Mouse (Mus musculus) adrenal gland, postnatal 10 days (tissue): ENCODE results near the gene Klhdc8a. TPM values are rescaled to one million over a fixed set of nuclear protein-coding genes. Genes with fewer than 3 reads are reported as not detected.
A peak's percentile ranks its signal among the peaks of the same experiment; 100 is the strongest.
"Not testable (repeated sequence)": the region's sequence is repeated elsewhere in the genome, so short reads cannot be mapped to it uniquely, and the experiment has no call there.

Experiments used
- DNase-seq: peaks from one replicate; pipeline ENCODE4 v3.0.0; 2021; ENCODE audit warnings: mixed read lengths
- long read RNA-seq, 2 experiments: library from polyadenylated mRNA; stranded (forward); transcript quantifications; one replicate each; pipeline ENCODE4 v2.0.0; 2021
- total RNA-seq, 2 experiments: library from RNA; stranded (reverse); gene quantifications; 2 replicates each; pipeline ENCODE4 v1.2.3; 2021

The Klhdc8a gene
- 10 to 100 TPM; 56.5 to 69.6 TPM for total RNA-seq
- long read RNA-seq, experiment 1, full-length matches to known transcripts = 208 of 251 reads
- long read RNA-seq, experiment 1, partial matches to known transcripts = 22 of 251 reads
- long read RNA-seq, experiment 1, other reads (novel, unspliced or antisense) = 21 of 251 reads
- long read RNA-seq, experiment 2, full-length matches to known transcripts = 93 of 117 reads
- long read RNA-seq, experiment 2, partial matches to known transcripts = 15 of 117 reads
- long read RNA-seq, experiment 2, other reads (novel, unspliced or antisense) = 9 of 117 reads

DNA sequence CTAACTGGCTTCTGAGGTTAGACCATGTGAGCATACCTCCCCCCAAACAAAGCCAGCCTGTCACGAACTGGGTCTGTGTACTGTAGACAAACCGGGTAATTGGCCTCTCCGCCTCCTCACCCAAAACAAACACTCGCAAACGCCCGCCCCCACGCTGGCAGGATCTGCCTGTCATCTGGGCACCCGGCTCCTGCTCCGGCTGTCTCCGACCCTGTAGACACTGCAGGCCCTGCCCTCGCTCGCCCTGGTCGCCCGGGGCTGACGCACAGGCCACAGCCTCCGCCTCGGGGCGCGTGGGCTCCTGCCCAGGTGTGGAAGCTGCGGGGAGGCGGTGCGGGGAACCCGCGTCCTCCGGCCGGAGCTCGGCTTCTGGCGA is at the start of gene Klhdc8a:
Klhdc8a (plus strand) TSS at position 202 of the 376 bp plus-strand sequence.
- peak; percentile 89 for DNase-seq

GRCm38 (mm10) chr1:132254467-132254866 is 44.0 kb upstream of the Klhdc8a start:
- DNase-seq = no peak

- DNase-seq = no peak
Measured at GRCm38 (mm10) chr1:132260331-132260730, 38.1 kb upstream of the Klhdc8a start.

GRCm38 (mm10) chr1:132261058-132261457 is 37.4 kb upstream of the Klhdc8a start:
- no peak for DNase-seq

DNA sequence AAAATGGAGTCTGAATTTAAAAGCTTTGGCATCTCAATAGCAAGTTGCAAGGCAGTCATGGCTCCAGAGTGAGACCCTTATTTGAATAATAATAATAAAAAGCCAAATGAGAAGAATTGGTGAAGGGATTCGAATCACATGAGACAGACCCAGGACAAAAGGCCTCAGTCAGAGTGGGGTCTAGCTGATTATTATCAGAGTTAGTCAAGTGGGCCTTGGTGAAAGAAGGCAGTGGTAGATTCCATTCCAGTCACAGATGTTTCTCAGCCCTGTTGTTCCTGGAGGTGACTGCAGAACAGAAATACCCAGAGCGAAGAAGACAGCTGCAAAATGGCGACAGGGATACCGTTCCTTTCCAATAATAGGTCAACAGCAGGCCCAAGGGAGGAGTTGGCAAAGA is 34.8 kb upstream of the Klhdc8a start:
- DNase-seq = no peak

DNA sequence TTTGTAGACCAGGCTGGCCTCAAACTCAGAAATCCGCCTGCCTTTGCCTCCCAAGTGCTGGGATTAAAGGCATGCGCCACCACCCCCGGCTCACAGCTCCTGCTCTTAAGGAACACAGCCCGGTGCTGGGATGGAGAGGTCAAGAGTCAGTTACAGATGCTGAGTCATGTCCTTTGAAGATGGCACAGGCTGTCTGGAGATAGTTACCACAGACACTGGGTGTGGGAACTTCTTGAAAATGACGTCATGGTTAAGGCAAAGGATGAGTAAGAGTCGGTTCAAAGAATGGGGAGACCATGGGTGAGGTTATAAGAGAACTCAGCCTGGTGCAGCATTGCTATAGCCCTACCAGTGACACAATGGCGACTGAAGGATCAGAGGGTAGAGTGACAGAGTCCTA is 33.8 kb upstream of the Klhdc8a start:
- no peak for DNase-seq

- DNase-seq = no peak
Measured at GRCm38 (mm10) chr1:132265211-132265859, 33.1 kb upstream of the Klhdc8a start.

DNA sequence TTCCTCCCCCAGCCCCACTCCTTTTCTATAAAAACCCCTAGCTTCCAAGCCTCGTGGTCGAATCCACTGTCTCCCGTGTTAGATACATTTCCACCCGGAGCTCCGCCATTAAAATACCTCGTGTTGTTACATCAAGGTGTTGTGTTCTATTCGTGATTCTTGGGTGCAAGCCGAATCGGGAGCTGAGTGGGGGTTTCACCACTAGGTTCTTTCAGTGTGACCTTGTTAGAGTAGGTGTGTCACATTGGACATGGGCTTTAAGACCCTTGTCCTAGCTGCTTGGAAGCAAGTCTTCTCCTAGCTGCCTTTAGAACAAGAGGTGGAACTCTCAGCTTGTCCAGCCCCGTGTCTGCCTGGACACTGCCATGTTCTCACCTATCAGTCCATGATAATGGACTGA is 32.5 kb upstream of the Klhdc8a start:
- no peak for DNase-seq

DNA sequence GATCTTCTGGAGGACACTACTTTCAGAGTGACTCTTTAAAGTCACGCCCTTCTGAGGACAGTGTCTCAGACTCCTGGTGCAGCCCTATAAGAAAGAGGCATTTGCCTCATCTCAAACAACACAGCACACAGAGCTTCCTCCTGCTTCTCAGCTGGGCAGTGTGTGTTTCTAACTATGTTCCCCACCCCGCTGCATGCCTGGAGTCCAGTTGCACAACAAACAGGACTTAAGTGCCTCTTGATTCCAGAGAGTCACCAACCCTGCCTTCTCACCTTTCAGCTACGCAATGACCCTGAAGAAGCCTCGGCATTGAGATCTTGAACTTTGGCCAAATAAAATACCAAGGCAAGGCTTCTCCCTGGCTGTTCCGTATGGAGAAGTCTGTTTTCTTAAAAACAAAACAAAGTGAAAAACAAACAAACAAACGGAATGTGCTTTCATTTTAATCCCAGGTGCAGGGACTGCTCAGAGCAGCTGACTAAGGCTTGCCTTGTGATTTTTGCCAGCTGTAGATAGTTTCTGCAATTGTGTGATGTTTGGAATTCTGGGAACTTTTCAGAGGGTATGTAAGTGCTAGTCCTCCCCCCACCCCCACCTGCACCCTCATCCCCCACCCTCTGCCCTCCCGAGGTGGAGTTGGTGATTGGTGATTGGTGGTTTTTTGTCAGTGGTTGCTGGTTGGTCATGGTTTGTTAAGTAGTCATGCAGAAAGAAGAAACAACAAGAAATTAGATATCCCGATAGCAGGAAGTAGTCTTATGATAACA is 31.5 kb upstream of the Klhdc8a start:
- DNase-seq = peak; percentile 40

GRCm38 (mm10) chr1:132267959-132268358 is 30.5 kb upstream of the Klhdc8a start:
- DNase-seq = no peak

DNA sequence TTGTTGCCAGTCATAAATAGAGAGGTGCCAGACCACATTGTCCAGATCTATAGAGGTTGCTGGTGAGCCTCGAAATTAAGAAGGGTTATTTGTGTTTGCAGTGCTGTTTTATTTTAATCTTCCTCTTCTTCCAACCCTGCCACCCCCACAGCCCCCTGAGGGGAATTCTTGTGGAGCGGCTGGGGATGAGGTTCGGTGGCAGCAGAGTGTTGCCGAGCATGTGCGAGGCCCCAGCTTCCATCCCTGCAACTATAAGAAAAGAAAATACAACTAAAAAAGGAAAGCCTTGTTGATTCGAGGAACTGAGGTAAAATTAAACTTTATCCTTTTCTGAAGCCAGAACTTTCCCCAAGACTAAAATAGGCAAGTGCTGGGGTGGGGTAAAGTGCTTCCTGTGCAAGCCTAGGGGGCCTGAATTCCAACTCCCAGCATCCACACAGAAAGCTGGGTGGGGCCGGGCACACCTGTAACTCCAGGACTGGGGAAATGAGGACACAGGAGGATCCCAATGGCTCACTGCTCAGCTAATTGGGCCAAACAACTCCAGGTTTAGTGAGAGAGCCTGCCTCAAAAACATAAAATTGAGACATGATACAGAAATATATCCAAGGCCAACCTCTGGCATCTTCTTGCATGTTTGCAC is 29.9 kb upstream of the Klhdc8a start:
- DNase-seq = no peak

- no peak for DNase-seq
Measured at GRCm38 (mm10) chr1:132271237-132271636, 27.2 kb upstream of the Klhdc8a start.

GRCm38 (mm10) chr1:132276694-132277093 is 21.7 kb upstream of the Klhdc8a start:
- no peak for DNase-seq

- peak; percentile 78 for DNase-seq
Measured at GRCm38 (mm10) chr1:132277124-132277523, 21.3 kb upstream of the Klhdc8a start.

DNA sequence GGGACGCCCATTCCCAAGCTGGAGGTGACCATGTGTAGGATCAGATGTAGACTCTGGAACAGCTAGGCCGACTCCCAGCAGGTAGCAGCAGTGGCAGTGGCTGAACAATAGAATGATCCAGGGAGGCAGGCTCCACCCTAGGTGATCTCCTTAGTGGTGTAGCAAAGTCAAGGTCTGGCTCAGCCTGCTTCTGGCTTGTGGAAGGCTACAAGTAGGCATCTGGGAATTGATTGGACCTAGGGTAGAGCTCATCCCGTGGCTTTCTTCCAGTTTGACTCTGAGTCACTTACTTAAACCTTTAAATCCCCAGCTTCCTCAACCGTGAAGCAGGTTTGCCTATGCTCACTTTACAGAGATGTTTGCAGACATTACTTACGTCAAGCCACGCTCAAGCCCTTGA is 17.8 kb upstream of the Klhdc8a start:
- not testable (repeated sequence) for DNase-seq

DNA sequence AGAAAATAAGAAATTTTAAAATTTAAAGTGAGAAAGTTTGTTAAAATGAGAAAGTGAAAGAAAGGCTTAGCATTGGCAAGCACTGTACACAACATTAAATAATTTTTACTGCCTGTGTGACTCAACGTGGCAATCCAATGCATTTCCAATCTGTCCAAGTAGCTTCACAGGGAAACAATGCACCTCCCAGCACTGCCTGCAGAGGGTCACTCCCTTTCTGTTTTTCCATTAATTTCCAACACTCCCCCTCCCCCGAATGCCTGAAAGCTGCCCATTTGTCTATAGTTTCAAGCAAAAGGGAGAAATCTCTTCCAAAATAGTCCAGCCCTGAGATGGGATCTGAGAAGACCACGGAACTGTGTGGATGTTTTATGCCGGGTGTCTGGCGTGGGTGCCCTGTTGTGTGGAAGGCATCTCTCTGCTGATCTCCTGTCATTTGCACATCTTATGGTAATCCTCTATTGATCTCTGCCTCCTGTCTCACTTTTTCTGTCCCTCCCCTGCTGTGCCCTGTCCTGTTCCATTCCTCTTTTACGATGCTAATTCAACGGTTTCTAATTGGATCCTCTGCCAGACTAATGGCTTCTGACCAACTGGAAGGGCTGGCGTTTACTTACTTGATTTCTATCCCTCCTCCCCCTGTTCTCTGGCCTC is 16.8 kb upstream of the Klhdc8a start:
- DNase-seq = no peak

DNA sequence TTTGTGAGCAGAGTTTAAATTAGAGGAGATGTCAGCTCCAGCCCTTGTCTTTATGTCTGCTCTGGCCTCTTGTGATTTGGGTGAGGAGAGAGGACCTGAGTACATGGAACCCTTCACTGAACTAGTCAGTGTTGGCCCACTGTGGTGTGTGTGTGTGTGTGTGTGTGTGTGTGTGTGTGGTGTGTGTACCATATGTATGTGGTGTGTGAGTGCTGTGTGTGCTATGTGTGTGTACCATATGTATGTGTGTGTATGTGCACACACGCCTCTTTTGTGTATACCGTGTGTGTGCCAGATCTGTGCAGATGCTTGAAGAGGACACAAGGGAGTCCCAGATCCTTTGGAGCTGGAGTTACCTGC is 16.3 kb upstream of the Klhdc8a start:
- no peak for DNase-seq

DNA sequence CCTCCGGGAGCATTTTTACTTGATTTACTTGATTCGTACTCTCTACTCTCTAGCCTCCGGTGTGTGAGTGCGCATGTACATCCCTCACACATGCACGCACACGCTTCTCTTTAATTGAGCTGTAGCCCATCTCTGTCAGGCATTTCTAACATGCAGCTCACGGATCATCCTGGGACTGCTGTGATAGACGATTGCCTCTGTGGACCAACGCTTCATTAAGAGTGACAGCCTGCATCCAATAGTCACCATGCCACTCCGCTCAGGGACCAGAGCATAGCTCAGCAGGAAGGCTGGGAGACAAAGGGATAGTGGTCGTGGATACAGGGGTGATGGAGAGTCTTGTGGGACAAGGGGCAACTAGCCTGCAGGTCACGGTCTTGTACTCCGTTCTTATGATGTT is 15.4 kb upstream of the Klhdc8a start:
- DNase-seq = no peak

DNA sequence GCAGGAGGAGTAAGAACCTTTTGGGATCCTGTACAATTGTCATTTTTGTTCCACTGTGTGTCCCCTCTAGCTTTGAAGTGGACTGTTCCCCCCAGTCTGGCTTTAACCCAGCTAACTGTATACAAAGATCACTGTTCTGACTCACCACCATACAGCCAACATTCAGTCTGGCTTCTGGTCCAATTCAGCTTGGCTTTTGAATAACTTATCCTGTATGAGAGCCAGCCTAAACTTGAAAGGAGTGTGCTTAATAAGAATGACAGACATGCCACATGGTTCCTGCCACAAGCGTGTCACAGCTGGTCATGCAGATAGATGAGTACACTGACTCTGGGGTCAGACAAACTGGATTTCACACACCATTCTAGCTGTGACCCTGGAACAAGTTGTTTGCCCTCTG is 11.7 kb upstream of the Klhdc8a start:
- no peak for DNase-seq

DNA sequence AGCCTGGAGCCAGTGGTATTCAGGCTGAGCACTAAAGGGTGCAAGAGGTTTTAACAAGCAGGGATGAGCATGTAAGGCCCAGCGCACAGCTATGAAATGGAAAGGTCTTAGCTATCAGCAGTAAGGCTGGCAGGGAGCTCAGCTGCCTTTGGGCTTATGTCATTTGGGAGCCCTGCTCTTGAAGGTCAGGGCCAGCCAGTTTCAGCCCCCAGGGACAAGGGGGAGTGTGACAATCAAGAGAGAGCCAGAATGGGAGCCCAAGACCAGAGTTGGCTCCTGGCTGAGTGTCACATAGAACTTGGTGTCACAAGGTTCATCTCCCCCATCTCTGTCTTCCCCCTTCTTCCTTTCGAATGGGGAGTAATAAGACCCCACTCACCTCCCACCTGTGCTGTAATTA is 11.0 kb upstream of the Klhdc8a start:
- peak; percentile 77 for DNase-seq

DNA sequence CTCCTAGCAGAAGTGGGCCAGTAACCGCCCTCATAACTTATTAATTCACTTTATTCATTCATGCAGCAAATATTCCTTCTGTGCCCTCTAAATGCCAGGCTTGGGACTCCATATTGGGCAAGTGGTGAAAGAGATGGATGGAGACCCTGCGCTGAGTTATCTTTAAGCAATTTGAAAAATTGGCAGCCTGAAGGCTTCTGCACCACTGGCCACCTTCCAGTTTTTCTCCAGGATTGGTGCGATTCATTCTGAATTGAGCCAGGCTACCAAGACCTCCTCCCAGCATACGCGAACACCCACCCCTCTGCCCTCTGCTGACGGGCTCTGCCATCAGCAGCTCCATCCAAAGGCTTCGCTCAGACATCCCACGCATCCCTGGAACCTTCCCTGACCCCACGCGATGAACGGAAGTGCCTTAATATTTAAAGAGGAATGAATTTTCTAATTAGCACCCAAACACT is 10.4 kb upstream of the Klhdc8a start:
- peak; percentile 65 for DNase-seq

DNA sequence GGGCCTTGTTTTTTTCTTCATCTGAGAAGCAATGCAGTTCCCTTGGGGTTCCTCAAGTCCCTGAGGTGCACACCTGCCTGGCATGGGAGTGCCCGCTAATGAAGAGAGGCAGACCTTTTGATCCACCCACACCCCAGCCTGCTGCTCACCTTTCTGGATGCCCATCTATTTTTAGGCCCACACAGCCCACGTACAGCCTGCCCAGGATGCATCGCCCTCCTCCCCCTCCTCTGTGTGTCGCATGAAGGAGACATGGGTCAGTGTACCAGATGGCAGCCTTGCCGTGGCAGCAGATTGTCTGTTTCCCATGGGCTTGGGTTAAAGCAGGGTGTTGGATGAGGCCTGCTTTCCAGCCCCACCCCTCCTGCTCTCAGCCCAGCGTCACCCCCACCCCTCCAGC is 8.5 kb upstream of the Klhdc8a start:
- no peak for DNase-seq
